ENCODE assay signal across 30 mouse cellular contexts in the genomic region with DNA sequence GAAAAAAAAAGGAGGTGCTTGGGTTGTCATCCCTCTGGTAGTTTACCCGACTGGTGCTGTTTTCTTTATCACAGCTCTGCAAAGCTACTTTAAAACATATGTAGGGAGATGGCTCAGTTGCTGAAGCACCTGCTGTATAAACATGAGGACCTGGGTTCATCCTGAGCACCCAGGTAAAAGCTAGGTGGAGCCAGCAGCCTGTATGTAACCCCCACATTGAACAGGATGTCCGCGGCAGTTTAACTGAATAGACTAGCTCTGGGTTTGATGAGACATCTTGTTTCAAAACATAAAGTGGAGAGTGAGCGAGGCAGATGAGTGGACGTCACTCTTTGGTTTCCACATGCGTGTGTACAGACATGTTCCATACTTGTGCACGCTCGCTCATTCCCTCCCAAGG. TPM values are rescaled to one million over a fixed set of nuclear protein-coding genes. Genes with fewer than 3 reads are reported as not detected.
DNase-seq lines count a peak whose midpoint lies in the region; ATAC-seq and TF ChIP-seq lines count a peak whose summit lies in the region.
"Had no signal": no experiment of that assay in that cellular context is flagged by ENCODE, and none has a peak within 500 bp of the region (broad histone marks: within the 10 kb centered on the region; RNA-seq: fewer than 3 reads in every experiment).

No protein-coding gene starts in this region.

- no peak overlapping the region for H3K27ac ChIP-seq in intestine, postnatal 0 days (ENCODE audit: low read depth, low read length)
- H3K27ac ChIP-seq in intestine, embryonic 15.5 days, result no peak overlapping the region
- H3K27ac ChIP-seq in hindbrain, embryonic 14.5 days, result no peak overlapping the region
- H3K27ac ChIP-seq: embryonic facial prominence, embryonic 12.5 days; heart, embryonic 13.5 days; hindbrain, embryonic 10.5 days; limb, embryonic 12.5 days; liver, embryonic 15.5 days; midbrain, embryonic 10.5 days; midbrain, embryonic 15.5 days; neural tube, embryonic 13.5 days had no signal

- no peaks in the 10 kb centered on the region for H3K36me3 ChIP-seq in intestine, postnatal 0 days (ENCODE audit: control insufficient read depth, insufficient read depth)
- no peaks in the 10 kb centered on the region for H3K36me3 ChIP-seq in intestine, embryonic 15.5 days
- H3K36me3 ChIP-seq in splenic B cell, adult 2 months (ENCODE audit: control insufficient read depth, insufficient read depth, low read length, poor library complexity, severe bottlenecking), result no peaks in the 10 kb centered on the region
- no peaks in the 10 kb centered on the region for H3K36me3 ChIP-seq in hindbrain, embryonic 14.5 days (replicated peaks; ENCODE audit: control insufficient read depth, insufficient read depth)
- H3K36me3 ChIP-seq: embryonic facial prominence, embryonic 12.5 days; heart, embryonic 13.5 days; hindbrain, embryonic 10.5 days; limb, embryonic 12.5 days; liver, embryonic 15.5 days; midbrain, embryonic 10.5 days; midbrain, embryonic 15.5 days; neural tube, embryonic 13.5 days had no signal

- H3K4me3 ChIP-seq in intestine, postnatal 0 days (ENCODE audit: low read depth, low read length), result no peak overlapping the region
- no peak overlapping the region for H3K4me3 ChIP-seq in intestine, embryonic 15.5 days (replicated peaks)
- no peak overlapping the region for H3K4me3 ChIP-seq in hindbrain, embryonic 14.5 days (replicated peaks; ENCODE audit: low read length)
- H3K4me3 ChIP-seq: embryonic facial prominence, embryonic 12.5 days; heart, embryonic 13.5 days; hindbrain, embryonic 10.5 days; limb, embryonic 12.5 days; liver, embryonic 15.5 days; midbrain, embryonic 10.5 days; midbrain, embryonic 15.5 days; neural tube, embryonic 13.5 days had no signal

- no peak overlapping the region for H3K9ac ChIP-seq in intestine, postnatal 0 days (ENCODE audit: low read depth, low read length)
- H3K9ac ChIP-seq in intestine, embryonic 15.5 days, result no peak overlapping the region
- H3K9ac ChIP-seq in hindbrain, embryonic 14.5 days, result no peak overlapping the region
- H3K9ac ChIP-seq: embryonic facial prominence, embryonic 12.5 days; heart, embryonic 13.5 days; limb, embryonic 12.5 days; liver, embryonic 15.5 days; lung, embryonic 14.5 days; midbrain, embryonic 15.5 days; neural tube, embryonic 13.5 days had no signal

- ATAC-seq in intestine, postnatal 0 days, result no peak
- ATAC-seq in intestine, embryonic 15.5 days, result no peak
- ATAC-seq in CD4-positive, CD25-positive, alpha-beta regulatory T cell, adult 4 months, result peak; percentile 22
- ATAC-seq in hindbrain, embryonic 14.5 days (ENCODE audit: low FRiP score), result no peak
- ATAC-seq: forebrain, embryonic 14.5 days; hindbrain, embryonic 16.5 days; intestine, embryonic 16.5 days; midbrain, embryonic 15.5 days had no signal

- 0 out of 2 replicates have a peak, but pooled peaks cover 8% of the 10 kb centered on the region for H3K4me1 ChIP-seq in intestine, postnatal 0 days (replicated peaks; ENCODE audit: control insufficient read depth, insufficient read depth, low read length)
- H3K4me1 ChIP-seq in intestine, embryonic 15.5 days (replicated peaks), result no peaks in the 10 kb centered on the region
- H3K4me1 ChIP-seq in hindbrain, embryonic 14.5 days (replicated peaks; ENCODE audit: control insufficient read depth, insufficient read depth, low read length), result 0 out of 2 replicates have a peak, but pooled peaks cover 4% of the 10 kb centered on the region

- H3K9me3 ChIP-seq in intestine, postnatal 0 days (ENCODE audit: control insufficient read depth), result no peaks in the 10 kb centered on the region
- no peaks in the 10 kb centered on the region for H3K9me3 ChIP-seq in intestine, embryonic 15.5 days
- H3K9me3 ChIP-seq in hindbrain, embryonic 14.5 days (ENCODE audit: control insufficient read depth, low read length), result no peaks in the 10 kb centered on the region
- H3K9me3 ChIP-seq: embryonic facial prominence, embryonic 12.5 days; heart, embryonic 13.5 days; hindbrain, embryonic 10.5 days; limb, embryonic 12.5 days; liver, embryonic 15.5 days; midbrain, embryonic 10.5 days; midbrain, embryonic 15.5 days; neural tube, embryonic 13.5 days had no signal

- 0 out of 2 replicates have a peak, but pooled peaks have one; percentile 16 for TF ChIP-seq CTCF in intestine, postnatal 0 days (IDR thresholded peaks at IDR 0.05; ENCODE audit: low read depth)

- H3K27me3 ChIP-seq in intestine, postnatal 0 days (replicated peaks; ENCODE audit: control insufficient read depth, insufficient read depth, low read length), result no peaks in the 10 kb centered on the region
- H3K27me3 ChIP-seq in intestine, embryonic 15.5 days (replicated peaks), result no peaks in the 10 kb centered on the region
- no peaks in the 10 kb centered on the region for H3K27me3 ChIP-seq in splenic B cell, adult 2 months (ENCODE audit: control insufficient read depth, insufficient read depth, low read length, poor library complexity, severe bottlenecking)
- no peaks in the 10 kb centered on the region for H3K27me3 ChIP-seq in hindbrain, embryonic 14.5 days (ENCODE audit: control insufficient read depth, insufficient read depth, low read length)
- H3K27me3 ChIP-seq: embryonic facial prominence, embryonic 12.5 days; heart, embryonic 13.5 days; limb, embryonic 12.5 days; liver, embryonic 15.5 days; midbrain, embryonic 15.5 days; neural tube, embryonic 13.5 days had no signal

- H3K4me2 ChIP-seq in intestine, postnatal 0 days (replicated peaks; ENCODE audit: low read depth), result no peak overlapping the region; the same call in 1 of the 2 replicates
- no peak overlapping the region for H3K4me2 ChIP-seq in intestine, embryonic 15.5 days (replicated peaks)
- no peak overlapping the region for H3K4me2 ChIP-seq in hindbrain, embryonic 14.5 days (replicated peaks)
- H3K4me2 ChIP-seq: embryonic facial prominence, embryonic 12.5 days; heart, embryonic 13.5 days; limb, embryonic 12.5 days; liver, embryonic 15.5 days; lung, embryonic 14.5 days; midbrain, embryonic 15.5 days; neural tube, embryonic 13.5 days had no signal

- 89% methylated on average over 8 of the region's 8 CpGs for WGBS in intestine, postnatal 0 days
- WGBS in intestine, embryonic 15.5 days, result 89% methylated on average over 8 of the region's 8 CpGs
- 86% methylated on average over 8 of the region's 8 CpGs for WGBS in hindbrain, embryonic 14.5 days

- peak; percentile 1 to 2 for DNase-seq in right cerebral cortex, adult 2 months (ENCODE audit: low spot score in 2 of 2)
- DNase-seq in right cerebral cortex, postnatal 25 days, result no peak
- peak; percentile 42 for DNase-seq in splenic B cell, adult 2 months (ENCODE audit: low read depth, low spot score)
- DNase-seq in hindbrain, embryonic 14.5 days (ENCODE audit: low spot score), result no peak
- DNase-seq: adrenal gland, postnatal 36 days; B cell, adult 2 months; cerebellum, adult 8-10 months; gastrocnemius, postnatal 25 days; heart, adult 18-20 months; heart, postnatal 10 days; kidney, postnatal 25 days; lung, embryonic 14.5 days; lung, postnatal 14 days; right cerebral cortex, postnatal 14 days; thymus, adult 2 months; thymus, postnatal 36 days had no signal

RNA-seq across cellular contexts. Expression of a gene that starts 16.5 kb away (rescaled TPM):
- polyA plus RNA-seq in intestine, postnatal 0 days (2015; fragmentation: Nextera tagmentation; extraction: Ambion mirVana), result 37.3 and 40.8 TPM in 2 replicates
- polyA plus RNA-seq in intestine, embryonic 15.5 days (2015; fragmentation: Nextera tagmentation; extraction: Ambion mirVana), result 43.8 and 47.5 TPM in 2 replicates
- polyA plus RNA-seq in CD4-positive, CD25-positive, alpha-beta regulatory T cell, adult 4 months (2017; shearing (Covaris generic)), result 10 to 100 TPM; 17.9 to 31.8 TPM
- polyA plus RNA-seq in hindbrain, embryonic 14.5 days (2014; fragmentation: Nextera tagmentation; extraction: Ambion mirVana), result 181 and 205 TPM in 2 replicates

Comparison
In these comparisons a context has a peak if more than half of its experiments do, and no peak if none do; other contexts are left out.
1. DNase-seq: peak in right cerebral cortex, adult 2 months (2 of 2) and splenic B cell, adult 2 months (single experiment); none in right cerebral cortex, postnatal 25 days (single experiment) and hindbrain, embryonic 14.5 days (single experiment).